Mouse (Mus musculus) frontal cortex, postnatal 10 days (tissue): ENCODE data around the gene Cog4.
"Not testable (repeated sequence)": the region's sequence is repeated elsewhere in the genome, so short reads cannot be mapped to it uniquely, and the experiment has no call there.

Experiments used
- DNase-seq, 2 experiments: peaks; one replicate each; pipeline ENCODE4 v3.0.0; 2022; ENCODE audit warnings: low spot score in 2 of 2, mixed read lengths in 1 of 2

The Cog4 gene

DNA sequence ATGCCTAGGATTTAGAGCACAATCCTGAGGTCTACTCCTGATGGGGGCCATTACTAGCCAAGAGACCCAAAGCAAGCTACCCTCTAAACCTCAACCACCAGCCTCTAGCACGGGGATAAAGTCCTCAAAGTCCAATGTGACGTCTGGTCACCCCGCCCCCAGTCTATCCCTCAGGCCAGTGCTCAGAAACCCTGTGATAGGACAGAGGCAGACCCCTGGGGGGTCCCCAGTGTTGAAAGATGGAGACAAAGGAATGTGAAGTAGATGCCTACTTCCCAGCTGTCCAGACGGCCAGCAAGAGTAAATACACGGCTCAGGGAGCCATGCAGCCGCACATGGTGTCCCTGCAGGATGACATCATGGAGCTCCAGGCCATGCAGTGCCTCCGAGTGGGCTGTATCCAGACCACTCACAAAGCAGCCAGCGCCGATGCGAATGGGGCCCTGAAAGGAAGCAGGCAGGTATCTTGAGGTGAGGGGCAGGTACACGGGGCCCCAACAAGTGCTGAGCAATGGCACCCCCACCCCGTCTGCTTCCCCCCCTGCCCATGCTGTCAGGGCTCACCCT is 43.6 kb downstream of the Cog4 start:
- DNase-seq: no peak

DNA sequence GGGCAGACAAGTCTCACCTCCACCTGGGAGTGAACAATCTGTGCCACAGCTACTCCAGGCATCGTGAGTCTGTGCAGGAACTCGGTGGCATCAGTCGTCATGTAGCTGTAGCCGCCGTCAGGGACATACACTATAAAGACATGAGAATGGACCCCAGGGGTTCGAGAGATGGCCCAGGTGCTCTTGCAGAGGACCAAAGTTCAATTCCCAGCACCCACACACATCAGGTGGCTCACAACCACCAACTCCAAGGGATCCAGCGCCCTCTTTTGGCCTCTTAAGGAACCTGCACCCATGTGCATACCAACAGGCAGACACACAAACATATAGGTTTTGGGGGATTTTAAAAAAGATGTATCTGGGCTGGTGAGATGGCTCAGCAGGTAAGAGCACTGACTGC is 45.6 kb downstream of the Cog4 start:
- no peak for DNase-seq

DNA sequence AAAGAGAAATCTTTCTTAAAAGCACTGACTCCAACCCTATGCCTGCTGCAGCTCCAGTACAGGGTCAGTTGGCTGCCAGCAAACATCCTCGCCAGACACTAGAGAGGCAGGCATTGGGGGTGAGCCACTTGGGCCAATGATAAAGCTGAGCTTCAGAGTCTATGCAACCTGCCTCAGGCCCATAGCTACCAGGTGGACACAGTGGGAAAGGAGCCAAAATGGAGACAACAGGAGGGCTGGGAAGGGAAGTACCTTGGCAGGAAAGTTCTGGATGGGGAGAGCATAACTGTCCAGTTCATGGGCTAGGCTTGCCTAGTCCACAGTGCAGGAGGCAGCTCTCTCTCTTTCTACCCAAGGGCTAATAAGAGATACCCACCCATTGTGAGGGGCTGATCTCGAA is 46.5 kb downstream of the Cog4 start:
- DNase-seq: no peak

DNA sequence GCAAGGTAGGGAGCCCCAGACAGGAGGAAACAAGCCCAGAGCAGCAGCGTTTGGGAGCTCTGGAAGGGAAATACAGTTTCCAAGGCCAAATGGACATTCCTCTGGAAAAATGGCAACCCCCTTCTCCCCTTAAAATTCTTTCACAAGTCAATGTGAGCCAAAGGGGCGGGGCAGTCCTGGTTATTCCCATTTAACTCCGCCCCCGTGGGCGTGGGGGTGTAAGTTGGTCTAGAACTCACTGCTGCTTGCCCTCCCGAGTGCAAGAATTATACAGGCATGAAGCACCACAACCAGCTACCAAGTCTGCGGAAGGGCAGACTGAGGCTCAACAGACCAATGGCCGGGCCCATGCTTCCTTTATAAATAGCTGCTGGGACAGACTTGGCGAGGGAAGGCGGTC is 48.5 kb downstream of the Cog4 start:
- DNase-seq: no peak

DNA sequence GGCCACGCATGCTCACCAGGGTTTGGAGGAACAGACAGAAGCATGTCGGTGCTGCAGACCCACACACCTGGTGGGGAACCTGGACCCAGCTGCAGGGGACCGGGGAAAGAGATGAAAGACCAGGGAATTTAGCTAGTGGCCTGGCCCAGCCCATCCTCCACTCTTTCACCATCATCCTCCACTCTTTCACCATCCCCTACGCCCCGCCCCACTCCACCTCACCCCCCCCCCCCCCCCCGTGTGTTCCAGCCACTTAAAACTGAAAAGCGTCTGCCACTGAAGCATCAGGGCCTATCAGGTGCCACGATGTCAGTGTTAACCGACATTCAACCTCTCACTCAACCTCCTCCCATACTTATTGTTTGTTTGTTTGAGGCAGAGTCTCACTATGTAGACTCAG is 48.9 kb downstream of the Cog4 start:
- no peak for DNase-seq

DNA sequence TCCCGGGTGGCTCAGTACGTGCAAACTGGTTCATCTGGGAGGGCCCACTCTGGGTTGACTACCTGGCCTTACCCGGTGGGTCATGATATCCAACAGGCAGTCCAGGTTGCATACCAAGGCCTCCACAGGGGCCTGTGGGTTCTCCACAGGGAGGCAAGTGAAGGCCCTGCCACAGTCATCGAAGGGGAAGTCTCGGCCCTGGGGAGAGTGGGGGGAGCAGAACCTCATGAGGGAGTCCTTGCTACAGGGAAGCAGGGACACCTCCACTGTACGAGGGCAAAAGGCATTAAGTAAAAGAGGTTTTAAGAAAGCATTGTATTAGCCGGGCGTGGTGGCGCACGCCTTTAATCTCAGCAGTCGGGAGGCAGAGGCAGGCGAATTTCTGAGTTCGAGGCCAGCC is 49.4 kb downstream of the Cog4 start:
- no peak for DNase-seq

DNA sequence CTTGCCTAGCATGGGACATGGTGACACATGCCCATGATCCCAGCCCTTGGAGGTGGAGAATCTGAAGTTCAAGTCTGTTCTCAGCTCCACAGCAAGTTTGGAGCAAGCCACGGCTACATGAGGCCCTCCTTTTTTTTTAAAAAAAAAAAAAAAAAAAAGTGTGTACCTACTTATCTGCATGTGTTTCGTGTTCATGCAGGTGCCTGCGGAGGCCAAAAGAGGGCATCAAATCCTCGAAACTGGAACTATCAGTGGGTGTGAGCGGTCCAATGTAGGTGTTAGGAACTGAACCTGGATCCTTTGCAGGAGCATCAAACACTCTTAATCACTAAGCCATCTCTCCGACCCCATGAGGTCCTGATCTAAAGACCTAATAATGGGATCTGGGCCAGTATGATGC is 51.1 kb downstream of the Cog4 start:
- no peak for DNase-seq

DNA sequence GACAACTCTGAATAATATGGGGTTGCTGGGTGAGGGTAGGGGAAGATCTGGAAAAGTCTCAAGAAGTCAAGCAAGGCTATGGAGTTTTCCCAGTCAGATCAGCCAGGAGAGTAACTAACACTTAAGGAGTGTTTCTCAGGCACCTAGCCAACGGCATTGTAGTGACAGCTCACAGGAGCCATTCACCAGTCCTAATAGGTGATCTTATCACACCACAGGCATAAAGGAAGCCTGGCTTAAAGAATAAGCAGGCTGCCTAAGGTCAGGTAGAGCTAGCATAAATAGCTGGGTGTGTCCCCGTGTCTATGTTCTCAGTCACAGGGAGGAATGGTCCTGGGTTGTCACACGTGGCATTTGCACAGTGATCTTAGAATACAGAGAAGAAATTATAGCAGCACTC is 54.7 kb downstream of the Cog4 start:
- DNase-seq: no peak

DNA sequence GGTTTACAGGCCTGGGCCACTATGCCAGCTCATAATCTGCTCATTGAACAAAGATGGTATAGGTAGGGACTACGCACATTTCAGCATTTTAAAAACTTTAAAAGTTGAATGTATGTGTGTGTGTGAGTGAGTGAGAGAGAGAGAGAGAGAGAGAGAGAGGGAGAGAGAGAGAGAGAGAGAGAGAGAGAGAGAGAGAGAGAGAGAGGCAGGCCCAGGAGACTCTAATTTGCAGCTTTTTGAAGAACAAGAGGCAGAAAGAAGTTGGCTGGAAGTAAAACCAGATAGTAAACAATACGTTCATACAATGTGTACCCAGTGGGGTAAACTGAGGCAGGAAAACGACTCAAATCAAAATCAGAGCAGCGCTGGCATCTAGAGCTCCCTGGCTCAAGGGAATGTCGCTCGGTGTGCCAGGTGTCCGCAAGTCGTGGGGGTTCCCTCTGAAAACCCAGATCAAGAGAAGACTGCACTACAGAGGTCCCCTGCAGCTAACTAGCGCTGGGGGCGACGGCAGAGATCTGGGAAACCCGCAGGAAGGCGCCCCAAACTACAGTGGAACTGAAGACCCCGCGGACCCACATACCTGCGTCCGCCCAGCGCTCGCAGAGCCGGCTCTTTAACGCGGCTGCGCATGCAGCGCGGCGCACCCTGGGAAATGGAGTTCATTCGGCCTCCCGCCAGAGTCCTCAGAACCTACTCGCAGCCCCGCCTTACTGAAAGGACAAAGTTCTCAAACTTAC is 55.6 kb downstream of the Cog4 start, which contains the start of gene Fuk:
Gene Fuk, minus strand, starts transcription at position 650 of the 740 bp plus-strand sequence.
- DNase-seq: peak in 1 of 2 experiments; percentile 79

DNA sequence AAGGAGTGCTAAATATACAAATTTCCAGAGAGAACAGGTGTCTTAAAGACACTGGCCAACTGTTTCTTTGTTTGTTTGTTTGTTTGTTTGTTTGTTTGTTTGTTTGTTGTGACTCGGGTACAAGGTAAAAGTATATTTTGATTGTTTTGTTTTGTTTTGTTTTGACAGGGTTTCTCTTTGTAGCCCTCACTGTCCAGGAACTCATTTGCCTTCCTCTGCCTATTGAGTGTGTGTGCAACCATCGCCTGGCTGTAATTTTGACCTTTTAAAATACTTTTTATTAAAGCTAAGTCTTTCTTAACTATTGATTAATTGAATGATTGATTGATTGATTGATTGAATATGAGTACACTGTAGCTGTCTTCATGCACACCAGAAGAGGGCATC is 56.2 kb downstream of the Cog4 start:
- no peak for DNase-seq

DNA sequence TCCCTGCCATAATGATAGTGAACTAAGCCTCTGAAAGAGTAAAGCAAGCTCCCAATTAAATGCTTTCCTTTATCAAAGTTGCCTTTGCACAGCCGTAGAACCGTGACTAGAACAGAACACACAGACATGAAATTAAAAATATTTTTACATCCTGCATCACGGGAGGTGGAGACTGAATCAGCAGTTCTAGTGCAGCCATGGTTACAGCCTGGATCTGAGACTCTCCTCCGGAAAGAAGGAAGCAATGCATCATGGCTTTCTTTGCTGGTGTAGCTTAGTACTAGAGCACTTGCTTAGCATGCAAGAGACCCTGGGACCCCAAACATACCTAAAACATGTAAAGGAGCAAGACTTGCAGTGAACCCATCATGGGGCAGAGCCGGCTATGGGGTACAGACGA is 59.0 kb downstream of the Cog4 start:
- no peak for DNase-seq

DNA sequence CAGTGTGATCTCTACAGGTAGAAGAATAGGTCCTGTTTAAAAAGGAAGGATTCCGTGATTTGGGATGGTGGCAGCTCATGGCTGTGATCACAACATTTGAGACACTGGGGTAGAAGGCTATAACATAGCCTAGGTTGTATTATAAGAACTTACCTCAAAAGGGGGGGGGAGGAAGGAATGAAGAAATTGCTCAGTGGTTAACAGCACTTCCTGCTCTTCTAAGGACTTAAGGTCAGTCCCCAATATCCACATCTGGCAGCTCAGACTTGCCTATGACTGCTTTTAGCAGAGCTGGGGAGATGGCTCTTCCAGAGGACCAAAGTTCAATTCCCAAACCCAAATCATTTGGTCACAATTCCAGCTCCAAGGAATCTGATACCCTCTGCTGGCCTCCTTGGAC is 60.3 kb downstream of the Cog4 start:
- DNase-seq: no peak

DNA sequence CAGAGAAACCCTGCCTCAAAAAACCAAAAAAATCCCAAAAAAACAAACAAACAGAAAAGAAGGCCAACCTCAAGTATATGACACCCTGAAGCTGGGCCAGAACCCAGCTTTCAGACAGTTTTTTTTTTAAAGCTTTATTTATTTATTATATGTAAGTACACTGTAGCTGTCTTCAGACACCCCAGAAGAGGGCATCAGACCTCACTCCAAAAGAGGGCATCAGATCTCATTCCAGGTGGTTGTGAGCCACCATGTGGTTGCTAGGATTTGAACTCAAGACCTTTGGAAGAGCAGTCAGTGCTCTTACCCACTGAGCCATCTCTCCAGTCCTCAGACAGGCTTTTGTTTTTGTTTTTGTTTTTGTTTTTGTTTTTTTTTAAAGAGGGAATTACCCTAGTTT is 63.5 kb downstream of the Cog4 start:
- not testable (repeated sequence) for DNase-seq

DNA sequence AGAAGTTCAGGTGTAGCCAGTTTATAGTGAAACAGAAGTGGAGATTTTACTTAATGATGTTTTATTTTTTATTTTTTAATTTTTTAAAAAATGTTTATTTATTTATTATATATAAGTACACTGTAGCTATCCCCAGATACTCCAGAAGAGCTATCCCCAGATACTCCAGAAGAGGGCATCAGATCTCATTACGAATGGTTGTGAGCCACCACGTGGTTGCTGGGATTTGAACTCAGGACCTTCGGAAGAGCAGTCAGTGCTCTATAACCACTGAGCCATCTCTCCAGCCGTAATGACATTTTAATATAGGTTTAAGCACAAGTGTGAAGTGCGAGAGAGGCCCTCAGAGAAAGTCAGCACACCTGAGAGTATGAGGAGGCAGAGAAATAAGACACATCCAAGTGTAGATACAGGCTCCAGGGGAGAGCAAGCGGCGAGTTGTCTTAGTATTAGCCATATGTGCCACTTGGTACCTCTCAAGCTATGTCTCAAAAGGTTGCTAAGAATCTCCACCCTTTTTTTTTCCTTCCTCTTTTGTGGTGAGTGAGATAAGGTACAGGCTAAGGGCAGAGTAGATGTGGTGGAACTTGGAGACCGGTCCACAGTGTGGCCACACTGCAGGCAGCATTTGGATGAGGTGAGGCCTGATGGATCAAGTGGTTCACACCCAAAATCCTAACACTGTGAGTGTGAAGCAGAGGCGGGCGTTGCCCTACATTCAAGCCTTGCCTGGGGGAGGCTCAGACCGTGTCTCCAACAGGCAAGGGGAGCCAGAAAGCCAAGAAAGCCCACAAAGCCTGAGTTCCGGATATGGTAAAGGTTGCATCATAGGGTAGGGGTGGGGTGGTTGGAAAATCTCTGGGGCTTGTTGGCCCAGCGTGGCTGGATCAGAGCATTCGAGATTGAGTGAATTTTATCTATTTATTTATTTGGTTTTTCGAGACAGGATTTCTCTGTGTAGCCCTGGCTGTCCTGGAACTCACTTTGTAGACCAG is 65.5 kb downstream of the Cog4 start:
- no peak for DNase-seq

DNA sequence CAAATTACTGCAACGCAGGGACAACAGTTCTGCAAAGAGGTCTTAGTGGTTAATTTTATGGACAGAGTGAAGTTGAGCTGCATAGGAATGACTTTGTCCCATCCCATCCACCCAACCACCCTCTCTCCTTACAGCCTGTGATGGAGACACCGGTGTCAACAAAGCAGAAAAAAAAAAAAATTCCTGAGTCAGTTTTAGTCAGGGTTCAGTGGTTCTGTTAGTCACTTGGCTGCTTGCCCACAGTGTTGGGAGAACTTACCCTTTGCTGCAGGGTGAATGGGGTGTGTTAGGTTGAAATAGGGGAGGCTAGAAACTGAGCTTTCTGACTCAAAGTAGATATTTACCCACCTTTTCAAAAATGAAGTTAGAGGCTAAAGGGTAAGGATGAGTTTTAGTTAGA is 71.0 kb downstream of the Cog4 start:
- DNase-seq: no peak

DNA sequence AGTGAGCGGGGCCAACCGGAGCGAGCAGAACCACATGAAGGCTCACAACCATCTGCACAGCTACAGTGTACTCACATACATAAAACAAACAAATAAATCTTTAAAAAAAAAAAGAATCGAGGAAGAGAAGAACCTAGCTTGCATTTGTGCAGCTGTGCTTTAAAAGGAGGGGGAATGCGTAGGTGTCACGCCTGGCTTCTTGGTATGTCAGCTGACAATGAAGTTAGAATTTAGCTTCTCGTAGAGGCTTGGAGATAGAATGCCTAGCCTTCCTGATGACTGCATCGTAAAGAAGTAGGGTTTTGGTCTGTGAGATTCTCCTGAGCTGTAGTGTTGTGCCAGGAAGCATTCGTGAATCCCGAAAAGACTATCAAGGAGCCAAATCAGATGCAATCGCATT is 71.6 kb downstream of the Cog4 start:
- no peak for DNase-seq

DNA sequence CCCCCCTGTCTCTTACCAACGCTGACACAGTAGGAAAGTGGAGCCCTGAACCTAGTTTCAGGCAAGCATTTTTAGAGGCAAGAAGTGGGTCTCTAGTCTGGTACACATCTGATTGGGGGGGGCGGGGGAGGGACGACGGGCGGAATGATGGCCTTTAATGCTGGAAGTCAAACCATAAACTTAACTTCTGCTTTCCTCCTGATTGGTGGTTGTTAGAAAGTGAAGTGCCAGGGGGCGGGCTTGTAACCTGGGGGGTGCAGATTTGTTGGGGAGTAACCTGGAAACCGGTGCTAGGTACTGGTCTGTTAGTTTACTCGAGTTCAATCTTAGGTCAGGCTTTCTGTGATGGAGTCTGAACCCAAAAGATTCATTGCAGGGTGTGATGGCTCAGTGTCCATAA is 72.1 kb downstream of the Cog4 start:
- no peak for DNase-seq

DNA sequence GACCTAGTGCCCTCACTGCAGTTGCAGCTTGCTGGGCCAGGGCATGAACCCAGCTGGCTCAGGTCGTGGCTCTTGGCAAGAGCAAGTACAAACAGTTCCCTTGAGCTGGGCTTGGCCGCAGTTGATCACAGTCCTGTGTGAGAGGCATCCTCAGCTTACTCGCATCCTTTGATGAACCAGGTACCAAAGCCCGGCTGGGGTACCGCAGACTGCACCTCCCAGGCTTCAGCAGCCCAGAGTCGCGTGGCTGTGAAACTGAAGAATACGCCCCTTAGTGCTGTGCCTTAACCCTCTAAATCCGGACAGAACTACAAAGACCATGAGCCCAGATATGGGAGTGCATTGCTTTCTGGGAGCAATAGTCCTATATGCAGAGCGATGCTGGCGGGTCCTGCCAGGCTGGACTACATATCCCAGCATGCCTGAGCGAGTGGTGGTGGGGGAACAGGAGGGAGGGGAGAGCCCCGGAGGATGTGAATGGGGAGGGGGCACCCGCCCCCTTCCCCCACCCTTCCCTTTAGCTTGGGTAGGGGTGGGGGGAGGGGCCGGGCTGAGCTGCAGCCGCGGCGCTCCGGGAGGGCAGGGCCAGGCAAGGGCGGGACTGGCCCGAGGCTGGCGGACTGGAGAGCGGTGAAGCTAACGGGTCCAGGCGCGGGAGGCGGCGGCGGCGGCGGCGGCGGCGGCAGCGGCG is 73.1 kb downstream of the Cog4 start, which contains the start of gene St3gal2:
Gene St3gal2, plus strand, starts transcription at position 582 of the 691 bp plus-strand sequence.
- peak; percentile 90 for DNase-seq

DNA sequence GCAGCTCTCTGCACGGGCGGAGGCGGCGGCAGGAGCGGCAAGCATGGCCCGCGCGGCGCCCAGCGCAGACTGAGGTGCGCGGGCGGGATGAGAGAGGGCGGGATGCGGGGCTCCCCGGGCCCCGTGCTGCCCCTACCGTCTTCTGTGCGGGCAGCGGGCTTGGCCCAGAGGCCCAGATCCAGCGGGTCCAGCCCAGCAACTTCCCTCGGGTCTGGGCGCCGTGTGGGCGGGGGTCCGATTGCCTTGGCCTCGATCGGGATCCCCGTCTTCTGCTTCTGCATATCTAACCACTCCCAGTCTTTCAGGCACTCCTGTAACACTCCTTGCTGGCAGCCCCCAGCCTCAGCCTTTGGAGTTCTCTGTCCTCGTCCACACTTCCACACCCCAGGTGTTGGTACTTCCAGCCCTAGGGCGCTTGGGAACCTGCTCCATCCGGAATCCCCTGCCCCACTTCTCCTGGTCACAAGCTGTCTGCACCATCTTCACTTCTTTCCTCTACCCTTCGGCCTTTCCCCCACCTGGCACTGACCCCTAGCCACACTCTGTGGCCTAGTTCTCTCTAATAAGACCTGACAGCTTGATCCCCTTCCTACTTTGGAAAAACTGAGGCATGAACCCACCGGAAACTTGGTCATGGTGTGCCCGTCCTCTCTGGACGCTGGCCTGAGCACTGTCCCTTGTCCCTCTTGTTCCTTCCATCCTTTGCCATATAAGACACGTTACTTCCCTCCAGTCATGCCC is 73.8 kb downstream of the Cog4 start:
- no peak for DNase-seq

DNA sequence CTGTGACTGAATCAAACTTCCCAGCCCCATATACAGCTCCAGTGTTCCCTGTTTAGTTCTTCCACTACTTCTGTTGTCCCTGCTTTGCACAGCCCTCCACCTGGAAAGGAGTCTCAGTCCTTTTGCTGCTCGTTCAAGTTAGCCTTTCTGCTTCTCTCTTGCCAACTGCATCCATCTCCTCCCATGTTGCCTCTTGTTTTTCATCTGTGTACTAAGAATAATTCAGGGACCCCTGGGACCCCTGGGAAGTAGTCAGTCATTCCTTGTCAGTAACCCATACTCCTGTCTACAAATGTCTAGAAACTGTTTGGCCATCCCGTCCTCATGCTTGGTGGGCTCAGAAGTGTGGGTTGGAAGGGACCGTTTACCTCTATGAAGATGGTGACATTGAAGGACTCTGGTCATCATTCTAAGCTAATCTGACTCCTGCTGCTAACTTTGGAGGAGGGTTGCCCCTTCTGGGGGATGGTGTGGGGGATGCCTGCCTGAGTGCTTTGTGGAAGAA is 74.4 kb downstream of the Cog4 start:
- no peak for DNase-seq
